Mouse (Mus musculus) myocyte (in vitro differentiated cells): ENCODE results near the gene Osbpl3. TPM values are rescaled to one million over a fixed set of nuclear protein-coding genes. Genes with fewer than 3 reads are reported as not detected.

Source experiments
- H3K27me3 ChIP-seq: one replicate; pipeline ENCODE4 v1.6.1; 2011; ENCODE audit not compliant: control insufficient read depth, insufficient read depth, insufficient read length
- H3K36me3 ChIP-seq: one replicate; pipeline ENCODE4 v1.6.1; 2011; ENCODE audit not compliant: control insufficient read depth, insufficient read depth
- H3K4me2 ChIP-seq: one replicate; pipeline ENCODE4 v1.6.1; 2011; ENCODE audit warnings: low read depth, control low read depth
- H3K4me3 ChIP-seq: one replicate; pipeline ENCODE4 v1.5.1; 2011; ENCODE audit warnings: mild to moderate bottlenecking, control low read depth, moderate library complexity
- H3K79me2 ChIP-seq: one replicate; pipeline ENCODE4 v1.6.1; 2011; ENCODE audit not compliant: control insufficient read depth, insufficient read depth
- H3ac ChIP-seq: one replicate; pipeline ENCODE4 v1.6.1; 2011; ENCODE audit not compliant: control insufficient read depth, insufficient read length
- CEBPB ChIP-seq: IDR thresholded peaks from 2 replicates; pipeline ENCODE4 v1.6.1; 2011; ENCODE audit warnings: mild to moderate bottlenecking, moderate library complexity; ENCODE audit not compliant: poor library complexity, insufficient read depth, severe bottlenecking
- E2F4 ChIP-seq: IDR thresholded peaks from one replicate; pipeline ENCODE4 v1.6.1; 2011; ENCODE audit warnings: mild to moderate bottlenecking, control low read depth, moderate library complexity; ENCODE audit not compliant: insufficient read depth
- MAX ChIP-seq: IDR thresholded peaks from one replicate; pipeline ENCODE4 v1.6.1; 2011; ENCODE audit warnings: low read depth, mild to moderate bottlenecking, control low read depth
- MYOD1 ChIP-seq, 3 experiments: IDR thresholded peaks; one replicate each; pipeline ENCODE4 v1.6.1; 2011; ENCODE audit warnings: control low read depth in 2 of 3, low read depth in 2 of 3, mild to moderate bottlenecking in 2 of 3, moderate library complexity in 1 of 3; ENCODE audit not compliant: insufficient read length in 2 of 3, control insufficient read depth in 1 of 3
- MYOG ChIP-seq, 3 experiments: IDR thresholded peaks; one replicate each; pipeline ENCODE4 v1.6.1; 2011; ENCODE audit warnings: control low read depth in 2 of 3, low read depth in 2 of 3, mild to moderate bottlenecking in 2 of 3; ENCODE audit not compliant: insufficient read length in 2 of 3, control insufficient read depth in 1 of 3, insufficient read depth in 1 of 3
- POLR2A ChIP-seq: IDR thresholded peaks from one replicate; pipeline ENCODE4 v1.6.1; 2011; ENCODE audit warnings: low read depth, mild to moderate bottlenecking, control low read depth, moderate library complexity; ENCODE audit not compliant: insufficient read length
- POLR2AphosphoS2 ChIP-seq: IDR thresholded peaks from one replicate; pipeline ENCODE4 v1.6.1; 2011; ENCODE audit warnings: low read depth, control low read depth; ENCODE audit not compliant: insufficient read length
- REST ChIP-seq: IDR thresholded peaks from one replicate; pipeline ENCODE4 v1.6.1; 2011; ENCODE audit warnings: mild to moderate bottlenecking, control low read depth, moderate library complexity; ENCODE audit not compliant: insufficient read depth, insufficient read length
- SRF ChIP-seq: IDR thresholded peaks from one replicate; pipeline ENCODE4 v1.6.1; 2011; ENCODE audit warnings: low read depth; ENCODE audit not compliant: control insufficient read depth, insufficient read length
- TCF12 ChIP-seq: IDR thresholded peaks from one replicate; pipeline ENCODE4 v1.6.1; 2011; ENCODE audit warnings: mild to moderate bottlenecking, control low read depth; ENCODE audit not compliant: poor library complexity, insufficient read depth, severe bottlenecking
- TCF3 ChIP-seq: IDR thresholded peaks from one replicate; pipeline ENCODE4 v1.6.1; 2011; ENCODE audit warnings: low read depth, control low read depth; ENCODE audit not compliant: insufficient read length
- USF1 ChIP-seq: IDR thresholded peaks from one replicate; pipeline ENCODE4 v1.6.1; 2011; ENCODE audit warnings: low read depth, mild to moderate bottlenecking, control low read depth, moderate library complexity
- polyA plus RNA-seq: library from polyadenylated mRNA; unstranded; fragments of >200 nt; fragmentation: generic; extraction: Trizol; gene quantifications from one replicate; pipeline ENCODE4 v1.2.1, GENCODE M21; 2012; ENCODE audit warnings: missing spikeins

The Osbpl3 gene
- polyA plus RNA-seq, 1 experiment: 8.9 TPM

GRCm38 (mm10) chr6:50379740-50380139 is 76.3 kb downstream of the Osbpl3 start:
- Histone ChIP-seq H3K36me3 (no peaks in the 10 kb centered on the region), H3ac (no peak overlapping the region), H3K4me3 (no peak overlapping the region), H3K4me2 (peak overlapping the region; percentile 61), H3K27me3 (no peaks in the 10 kb centered on the region), H3K79me2 (no peaks in the 10 kb centered on the region)
- no peak for TF ChIP-seq MYOD1 (IDR thresholded peaks at IDR 0.05; ENCODE audit: control insufficient read depth in 1 of 3, insufficient read length in 2 of 3, low read depth in 2 of 3)
- TF ChIP-seq E2F4: no peak
- TF ChIP-seq REST: no peak
- no peak for TF ChIP-seq USF1
- no peak for TF ChIP-seq MAX
- no peak for TF ChIP-seq MYOG (IDR thresholded peaks at IDR 0.05; ENCODE audit: control insufficient read depth in 1 of 3, insufficient read depth in 1 of 3, insufficient read length in 2 of 3, low read depth in 2 of 3)
- no peak for TF ChIP-seq POLR2A
- no peak for TF ChIP-seq TCF12
- TF ChIP-seq SRF: no peak
- no peak for TF ChIP-seq POLR2AphosphoS2
- TF ChIP-seq CEBPB: no peak
- TF ChIP-seq TCF3: no peak

- H3K79me2 ChIP-seq: no peaks in the 10 kb centered on the region
- peak overlapping the region; percentile 61 for H3K4me2 ChIP-seq
- H3K27me3 ChIP-seq: no peaks in the 10 kb centered on the region
- TF ChIP-seq SRF (no peak), MYOG (IDR thresholded peaks at IDR 0.05; ENCODE audit: control insufficient read depth in 1 of 3, insufficient read depth in 1 of 3, insufficient read length in 2 of 3, low read depth in 2 of 3) (no peak), POLR2AphosphoS2 (no peak)
- H3K36me3 ChIP-seq: no peaks in the 10 kb centered on the region
- no peak overlapping the region for H3ac ChIP-seq
- H3K4me3 ChIP-seq: no peak overlapping the region
These were observed 76.9 kb downstream of the Osbpl3 start for GRCm38 (mm10) chr6:50379136-50379535.

DNA sequence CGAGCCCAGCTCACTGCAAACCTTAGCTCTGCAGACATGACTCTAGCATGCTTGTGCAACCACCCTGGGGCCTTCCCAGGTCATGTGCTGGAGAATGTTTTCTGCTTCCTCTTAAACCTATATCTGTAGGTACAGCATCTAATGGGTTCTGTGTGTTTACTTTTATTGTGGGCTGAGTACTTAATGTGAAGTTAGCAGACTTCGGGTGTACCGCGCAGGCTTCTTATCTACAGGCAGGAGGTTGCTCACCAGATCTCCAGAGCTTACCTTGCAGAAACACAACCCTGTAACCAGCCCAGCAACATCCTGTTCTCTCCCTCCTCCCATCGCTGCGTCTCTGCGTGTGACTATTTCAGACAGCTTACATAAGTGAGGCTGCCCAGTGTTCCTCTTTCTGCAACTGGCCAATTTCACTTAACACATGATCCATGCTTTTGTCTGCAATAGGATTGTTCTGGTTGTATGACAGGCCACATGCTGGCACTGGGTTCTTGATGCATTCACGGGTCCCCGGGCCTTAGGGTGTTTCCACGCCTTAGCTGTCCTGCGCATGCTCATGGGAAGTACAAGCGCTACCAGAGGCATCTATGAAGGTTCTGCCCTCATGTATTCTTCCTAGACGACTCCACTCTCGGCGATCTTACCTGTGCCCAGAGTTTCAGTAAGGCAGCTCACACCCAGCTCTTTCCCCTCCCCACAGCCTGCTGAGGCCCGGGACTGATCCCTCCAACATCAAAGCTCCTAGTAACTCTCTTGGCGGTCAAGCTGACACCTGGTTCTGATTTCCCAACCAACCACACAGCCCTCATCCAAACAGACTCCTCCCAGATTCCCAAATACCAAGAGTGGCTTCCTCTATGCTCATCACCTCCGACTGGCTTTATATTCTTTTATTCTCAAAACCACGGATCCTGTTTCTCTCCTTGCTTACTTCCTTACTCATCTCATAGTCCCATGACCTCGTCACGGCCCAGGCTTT is 78.0 kb downstream of the Osbpl3 start:
- TF ChIP-seq MYOD1 (IDR thresholded peaks at IDR 0.05; ENCODE audit: control insufficient read depth in 1 of 3, insufficient read length in 2 of 3, low read depth in 2 of 3) (no peak), POLR2A (no peak), POLR2AphosphoS2 (no peak), MAX (no peak)
- H3K4me3 ChIP-seq: no peak overlapping the region
- H3K4me2 ChIP-seq: peak overlapping the region; percentile 61
- H3K79me2 ChIP-seq: no peaks in the 10 kb centered on the region
- no peaks in the 10 kb centered on the region for H3K27me3 ChIP-seq
- H3ac ChIP-seq: no peak overlapping the region
- H3K36me3 ChIP-seq: no peaks in the 10 kb centered on the region

DNA sequence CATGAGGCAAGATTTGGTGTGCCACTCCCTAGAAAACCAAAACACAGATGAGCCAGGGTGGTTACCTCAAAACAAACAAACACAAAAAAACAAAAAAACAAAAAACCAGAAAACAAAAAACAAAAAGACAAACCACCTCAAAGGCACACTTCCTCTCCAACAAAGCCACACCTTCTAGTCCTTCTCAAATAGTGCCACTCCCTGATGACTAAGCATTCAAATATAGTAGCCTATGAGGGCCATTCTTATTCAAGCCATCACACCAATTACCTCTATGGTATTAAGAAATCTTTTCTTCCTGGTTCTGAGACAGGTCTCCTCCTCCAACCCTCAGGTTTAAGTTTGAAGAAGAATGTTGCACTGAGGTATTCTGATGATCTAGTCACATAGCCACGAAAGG is 79.3 kb downstream of the Osbpl3 start:
- TF ChIP-seq SRF (no peak), MAX (no peak), E2F4 (no peak), POLR2A (no peak)
- H3K4me3 ChIP-seq: no peak overlapping the region
- no peaks in the 10 kb centered on the region for H3K36me3 ChIP-seq
- no peak overlapping the region for H3ac ChIP-seq
- no peaks in the 10 kb centered on the region for H3K27me3 ChIP-seq
- no peak overlapping the region for H3K4me2 ChIP-seq
- H3K79me2 ChIP-seq: no peaks in the 10 kb centered on the region

DNA sequence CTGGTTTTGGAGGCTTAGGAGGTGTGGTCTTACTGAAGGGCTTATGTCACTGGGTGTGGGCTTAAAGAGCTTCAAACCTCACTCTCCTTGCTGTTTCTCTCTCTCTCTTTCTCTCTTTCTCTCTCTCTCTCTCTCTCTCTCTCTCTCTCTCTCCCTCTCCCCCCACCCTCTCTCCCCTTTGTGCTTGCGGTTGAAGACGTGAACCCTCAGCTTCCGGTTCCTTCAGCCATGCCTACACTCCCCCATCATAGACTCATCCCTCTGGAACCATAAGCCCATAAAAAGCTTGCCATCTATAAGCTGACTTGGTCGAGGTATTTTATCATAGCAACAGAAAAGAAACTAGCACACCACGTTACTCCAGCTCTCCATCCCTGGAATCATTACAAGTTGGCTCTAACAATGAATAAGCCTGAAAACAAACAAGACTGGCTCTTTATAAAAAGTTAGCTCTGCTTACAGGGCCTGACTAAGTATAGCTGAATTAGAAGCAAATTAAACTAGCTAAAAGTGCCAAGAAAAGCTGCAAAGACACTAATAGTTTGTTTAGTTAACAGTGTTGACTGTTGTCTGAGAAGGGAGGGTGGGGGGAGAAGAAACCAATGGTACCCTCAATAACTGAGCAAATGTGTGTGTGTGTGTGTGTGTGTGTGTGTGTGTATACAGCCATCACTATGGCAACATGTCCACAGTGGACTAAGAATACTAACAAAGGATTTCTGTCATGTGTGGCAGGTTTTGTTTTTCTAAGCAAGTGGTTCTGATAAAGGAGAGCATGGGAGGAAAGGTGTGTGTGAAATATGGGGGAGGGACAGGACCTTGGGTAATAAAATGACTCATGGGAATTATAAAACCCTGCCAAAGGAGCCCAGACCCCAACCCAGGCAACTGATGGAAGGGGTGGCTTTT is 83.2 kb downstream of the Osbpl3 start:
- H3K27me3 ChIP-seq: no peaks in the 10 kb centered on the region
- H3K4me2 ChIP-seq: no peak overlapping the region
- H3K79me2 ChIP-seq: no peaks in the 10 kb centered on the region
- TF ChIP-seq MYOG (IDR thresholded peaks at IDR 0.05; ENCODE audit: control insufficient read depth in 1 of 3, insufficient read depth in 1 of 3, insufficient read length in 2 of 3, low read depth in 2 of 3) (no peak), TCF12 (no peak), REST (no peak), USF1 (no peak), POLR2AphosphoS2 (no peak), MYOD1 (IDR thresholded peaks at IDR 0.05; ENCODE audit: control insufficient read depth in 1 of 3, insufficient read length in 2 of 3, low read depth in 2 of 3) (no peak), CEBPB (no peak), POLR2A (no peak), TCF3 (no peak), E2F4 (no peak), MAX (no peak), SRF (no peak)
- no peak overlapping the region for H3ac ChIP-seq
- H3K36me3 ChIP-seq: peaks cover 13% of the 10 kb centered on the region
- H3K4me3 ChIP-seq: no peak overlapping the region
